Mouse (Mus musculus): Measurements from ENCODE around the gene Tinf2.

The Tinf2 gene

DNA sequence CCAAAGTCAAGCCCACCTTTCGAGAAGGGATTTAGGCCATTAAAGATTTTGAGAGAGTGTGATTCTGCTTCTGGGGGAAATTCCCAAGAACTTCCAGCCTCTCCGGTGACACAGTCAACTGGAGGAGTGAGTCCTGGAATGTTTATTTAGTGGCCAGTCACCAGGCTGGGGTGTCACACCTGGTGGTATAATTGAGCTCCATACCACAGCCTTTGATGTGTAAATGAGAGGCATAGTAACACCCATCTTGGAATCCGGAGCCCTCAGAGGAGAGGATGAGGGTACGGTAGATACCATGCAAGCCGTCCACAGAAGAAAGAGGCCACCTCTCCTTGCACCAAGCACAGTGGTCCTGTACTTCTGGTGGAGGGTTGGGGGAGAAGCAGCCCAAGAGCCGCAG lies 21.1 kb upstream of the Tinf2 start:
- 80% methylated on average over 6 of the region's 6 CpGs for WGBS

GRCm38 (mm10) chr14:55701131-55701530 lies 19.5 kb upstream of the Tinf2 start:
- 77% methylated on average over 9 of the region's 9 CpGs for WGBS

DNA sequence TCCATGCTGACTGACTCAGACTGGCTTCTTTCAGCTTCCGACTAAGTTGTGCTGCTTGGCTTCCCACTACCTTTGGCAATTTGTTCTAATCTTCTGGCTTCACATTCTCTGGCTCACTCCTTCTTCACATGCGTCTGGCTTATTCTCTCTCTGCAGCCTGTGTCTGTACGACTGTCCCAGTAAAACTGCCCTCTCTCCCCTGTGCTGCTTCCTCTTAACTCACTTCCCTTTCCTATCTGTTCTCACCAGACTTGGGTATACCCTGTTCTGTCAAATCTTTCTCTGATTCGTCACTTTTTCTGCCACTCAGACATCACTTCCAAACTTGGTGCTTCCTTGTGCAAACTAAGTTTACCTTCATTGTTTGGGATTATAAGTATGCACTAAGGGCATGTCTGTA lies 15.6 kb upstream of the Tinf2 start:
- 74% methylated on average over 4 of the region's 4 CpGs for WGBS

DNA sequence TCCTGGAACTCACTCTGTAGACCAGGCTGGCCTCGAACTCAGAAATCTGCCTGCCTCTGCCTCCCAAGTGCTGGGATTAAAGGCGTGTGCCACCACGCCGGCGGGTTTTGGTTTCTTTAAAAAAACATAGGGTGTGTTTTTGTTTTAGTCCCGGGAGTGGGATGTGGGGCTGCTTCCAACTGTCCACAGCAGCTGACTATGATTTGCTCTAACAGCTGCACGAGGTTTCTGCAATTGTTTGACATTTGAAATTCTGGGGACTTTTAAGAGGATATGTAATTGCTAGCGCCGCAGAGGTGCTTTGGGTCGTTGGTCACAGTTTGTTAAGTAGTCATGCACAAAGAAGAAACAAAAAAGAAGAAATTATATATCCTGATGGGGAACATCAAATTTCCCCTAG lies 7.8 kb upstream of the Tinf2 start:
- WGBS: 77% methylated on average over 10 of the region's 10 CpGs

- 5% methylated on average over 3 of the region's 3 CpGs for WGBS
Observed at GRCm38 (mm10) chr14:55682118-55682493, 486 bp upstream of the Tinf2 start.

DNA sequence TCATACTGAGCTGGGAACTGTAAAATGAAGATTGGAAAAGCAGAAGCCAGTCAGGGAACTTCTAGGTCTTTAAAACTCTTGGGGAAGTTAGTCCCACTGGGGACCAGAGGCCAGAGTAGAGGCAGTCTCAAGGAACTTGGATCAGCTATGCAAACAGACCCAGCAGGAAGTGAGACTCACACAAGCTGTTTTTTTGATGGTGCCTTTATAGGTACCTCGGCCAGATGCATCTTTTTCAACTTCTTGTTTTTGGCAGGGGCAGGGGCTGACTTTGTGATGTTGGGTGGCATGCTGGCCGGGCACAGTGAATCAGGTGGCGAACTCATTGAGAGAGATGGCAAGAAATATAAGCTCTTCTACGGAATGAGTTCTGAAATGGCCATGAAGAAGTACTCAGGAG lies 4.0 kb downstream of the Tinf2 start:
- WGBS: 77% methylated on average over 4 of the region's 4 CpGs

DNA sequence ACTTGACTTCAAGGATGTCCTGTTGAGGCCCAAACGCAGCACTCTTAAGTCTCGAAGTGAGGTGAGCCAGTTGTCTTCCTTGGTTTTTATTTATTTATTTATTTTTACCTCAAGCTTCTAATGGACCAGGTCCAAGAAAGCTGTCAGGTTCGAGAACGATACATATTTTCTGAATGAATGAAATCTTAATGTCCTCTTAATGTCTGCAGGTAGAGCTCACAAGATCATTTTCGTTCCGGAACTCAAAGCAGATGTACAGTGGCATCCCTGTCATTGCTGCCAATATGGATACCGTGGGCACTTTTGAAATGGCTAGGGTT lies 8.9 kb downstream of the Tinf2 start:
- WGBS: 75% methylated on average over 7 of the region's 7 CpGs

DNA sequence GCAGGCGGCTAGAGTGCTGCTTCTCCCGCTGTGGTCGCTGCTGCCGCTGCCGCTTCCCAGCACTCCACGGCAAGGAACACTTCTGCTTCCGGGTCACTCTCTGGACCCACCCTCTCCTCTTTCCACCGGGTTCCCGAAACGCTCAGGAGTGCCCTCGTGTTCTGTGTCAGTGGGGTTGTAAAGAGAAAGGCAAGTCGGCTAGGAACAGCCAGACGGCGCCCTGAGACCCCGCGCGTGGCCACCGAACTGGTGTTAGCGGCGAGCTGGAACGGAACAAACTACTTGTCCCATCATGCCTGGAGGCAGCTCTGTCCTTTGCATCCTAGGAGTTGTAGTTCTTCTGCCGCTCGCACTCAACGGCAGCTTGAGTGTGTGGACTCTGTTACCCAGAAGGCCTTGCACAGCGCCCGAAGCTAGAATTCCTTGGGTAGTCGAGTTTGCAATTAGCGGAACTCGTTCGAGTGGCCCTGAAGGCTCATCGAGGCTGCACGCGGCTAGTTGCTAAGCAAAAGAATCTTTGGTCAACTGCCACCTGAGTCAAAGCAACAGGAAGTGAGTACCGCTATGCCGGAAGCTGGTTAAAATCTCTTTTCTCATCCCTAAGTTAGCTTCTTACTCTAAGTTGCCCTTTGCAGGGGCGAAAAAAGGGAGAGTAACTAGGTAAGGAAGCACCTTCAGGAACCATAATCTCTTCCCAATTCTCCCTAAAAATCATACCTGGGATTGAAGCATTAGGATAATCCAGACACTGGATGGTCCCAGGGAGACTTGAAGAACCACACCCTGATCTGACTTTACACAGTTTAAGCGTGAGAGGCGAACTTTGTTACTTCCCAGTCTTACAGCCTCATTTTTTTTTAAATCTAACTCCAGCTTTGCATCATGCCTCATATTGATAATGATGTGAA lies 9.5 kb downstream of the Tinf2 start, which contains the start of the genes Gmpr2 and Nedd8:
Gene Gmpr2, plus strand, starts transcription at position 109 of the 908 bp plus-strand sequence.
Gene Nedd8, minus strand, starts transcription at position 292 of the 908 bp plus-strand sequence.
- WGBS: 1% methylated on average over 38 of the region's 38 CpGs

GRCm38 (mm10) chr14:55671486-55671832 lies 10.2 kb downstream of the Tinf2 start:
- WGBS: under 1% methylated on average over 12 of the region's 12 CpGs

- WGBS: 33% methylated on average over 2 of the region's 2 CpGs
Observed at GRCm38 (mm10) chr14:55660636-55661035, 21.0 kb downstream of the Tinf2 start.

- whole genome bisulfite sequencing: under 1% methylated on average over 39 of the region's 39 CpGs
Observed at GRCm38 (mm10) chr14:55659960-55660573, 21.6 kb downstream of the Tinf2 start, which contains the start of gene Mdp1. TSS of gene Mdp1 (minus strand) at chr14:55660508.

DNA sequence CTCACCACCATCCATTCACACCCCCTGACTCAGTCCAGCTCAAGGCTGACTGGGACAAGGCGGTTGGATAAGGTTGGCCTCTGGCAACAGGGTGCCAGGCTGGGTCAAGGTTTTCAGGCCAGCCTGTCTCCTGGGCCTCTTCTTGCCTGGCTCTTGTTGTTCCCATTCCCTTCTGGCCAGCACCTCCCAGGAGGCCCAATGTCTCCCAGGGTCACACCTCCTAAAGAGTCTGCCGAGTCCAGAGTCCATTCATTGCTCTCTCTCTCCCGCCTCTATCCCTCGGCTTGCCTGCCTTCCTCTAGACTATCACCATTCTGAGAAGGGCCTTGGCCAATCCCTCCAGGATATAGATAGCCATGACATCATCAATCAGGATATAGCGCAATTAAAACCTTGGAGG lies 23.6 kb downstream of the Tinf2 start:
- 93% methylated on average over 5 of the region's 5 CpGs for WGBS

GRCm38 (mm10) chr14:55656935-55657334 lies 24.7 kb downstream of the Tinf2 start:
- WGBS: 90% methylated on average over 3 of the region's 3 CpGs

DNA sequence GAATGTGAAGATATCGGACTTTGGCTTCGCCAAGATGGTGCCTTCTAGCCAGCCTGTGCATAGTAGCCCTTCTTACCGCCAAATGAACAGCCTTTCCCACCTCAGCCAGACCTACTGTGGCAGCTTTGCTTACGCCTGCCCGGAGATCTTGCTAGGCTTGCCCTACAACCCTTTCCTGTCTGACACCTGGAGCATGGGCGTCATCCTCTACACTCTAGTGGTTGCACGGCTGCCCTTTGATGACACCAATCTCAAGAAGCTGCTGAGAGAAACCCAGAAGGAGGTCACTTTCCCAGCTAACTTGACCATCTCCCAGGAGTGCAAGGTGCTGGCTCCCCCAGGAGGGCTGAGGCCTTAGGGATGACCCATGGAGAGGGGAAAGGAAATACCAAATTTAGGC lies 30.1 kb downstream of the Tinf2 start:
- 95% methylated on average over 7 of the region's 7 CpGs for WGBS

DNA sequence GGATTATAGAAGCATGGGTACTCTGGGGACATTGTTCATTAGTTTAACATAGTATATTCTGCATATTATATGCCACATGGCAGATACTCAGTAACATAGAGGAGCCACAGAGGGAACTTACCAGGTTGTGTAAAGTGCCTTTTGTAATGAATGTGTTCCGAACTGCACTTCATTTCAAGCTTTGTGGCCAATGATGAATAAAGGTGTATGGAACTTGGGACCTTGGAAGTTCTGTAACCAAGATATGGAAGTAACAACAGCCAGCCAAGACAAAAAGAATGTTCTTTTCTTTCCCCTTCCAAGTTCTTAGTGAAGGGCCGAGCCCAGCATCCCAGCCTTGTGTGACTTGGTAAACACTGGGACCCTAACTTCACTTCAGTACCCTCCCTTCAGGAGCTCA lies 31.7 kb downstream of the Tinf2 start, which contains the start of gene Tssk4:
Gene Tssk4, plus strand, starts transcription at position 301 of the 400 bp plus-strand sequence.
- 95% methylated on average over 2 of the region's 2 CpGs for WGBS

- WGBS: 17% methylated on average over 17 of the region's 17 CpGs
Observed at GRCm38 (mm10) chr14:55644261-55644888, 37.2 kb downstream of the Tinf2 start.

GRCm38 (mm10) chr14:55643060-55643907 lies 38.3 kb downstream of the Tinf2 start, which contains the start of gene Tm9sf1:
TSS of gene Tm9sf1 (minus strand) at chr14:55643806.
- under 1% methylated on average over 89 of the region's 89 CpGs for WGBS

GRCm38 (mm10) chr14:55642679-55643059 lies 39.0 kb downstream of the Tinf2 start:
- WGBS: 18% methylated on average over 8 of the region's 8 CpGs

DNA sequence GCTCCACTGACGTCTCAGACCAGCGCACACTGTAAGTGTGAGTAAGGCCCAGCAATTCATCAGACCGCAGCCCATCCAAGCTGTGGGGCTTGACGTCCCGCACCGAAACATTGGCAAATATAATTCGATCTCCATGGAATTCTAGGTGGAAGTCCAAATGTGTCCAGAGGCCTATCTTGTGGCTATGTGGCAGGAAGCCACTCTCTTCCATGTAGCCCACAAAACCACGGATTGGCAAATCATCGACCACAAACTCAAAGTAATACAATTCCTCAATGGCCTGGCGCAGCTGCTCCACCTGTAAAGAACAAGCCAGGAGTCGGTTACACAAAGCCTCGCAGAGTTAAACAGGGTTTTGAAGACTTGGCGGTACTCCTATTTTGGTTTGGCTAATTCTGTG lies 40.3 kb downstream of the Tinf2 start:
- WGBS: 95% methylated on average over 13 of the region's 13 CpGs

GRCm38 (mm10) chr14:55640816-55641215 lies 40.8 kb downstream of the Tinf2 start:
- 95% methylated on average over 14 of the region's 14 CpGs for WGBS

- 92% methylated on average over 9 of the region's 9 CpGs for WGBS
Observed at GRCm38 (mm10) chr14:55637795-55638194, 43.8 kb downstream of the Tinf2 start, which contains the start of gene Gm49378. TSS of gene Gm49378 (minus strand) at chr14:55637895.
